Mouse (Mus musculus) midbrain, embryonic 14.5 days (tissue): ENCODE data around the gene Fhit. TPM values are rescaled to one million over a fixed set of nuclear protein-coding genes. Genes with fewer than 3 reads are reported as not detected.

Experiments used
- ATAC-seq: fragments of 200-750 bp; cut with Nextera tagmentation; 2 replicates; pipeline ENCODE4 v1.8.0; 2017; ENCODE audit warnings: moderate number of reproducible peaks, moderate library complexity; ENCODE audit not compliant: low FRiP score, low TSS enrichment
- DNase-seq: peaks from one replicate; pipeline ENCODE4 v3.0.0-alpha.2; 2015
- H3K27ac ChIP-seq: fragments of 300-500 bp; sonication (generic); replicated peaks from 2 replicates; pipeline ENCODE4 v1.5.1; 2014; ENCODE audit warnings: mild to moderate bottlenecking, low read depth, low read length, moderate library complexity
- H3K27me3 ChIP-seq: fragments of 300-500 bp; sonication (generic); 2 replicates; pipeline ENCODE4 v1.6.1; 2014; ENCODE audit warnings: low read length, control low read depth, mixed read lengths; ENCODE audit not compliant: control insufficient read depth, insufficient read depth
- H3K36me3 ChIP-seq: fragments of 300-500 bp; sonication (generic); 2 replicates; pipeline ENCODE4 v1.6.1; 2014; ENCODE audit warnings: low read length, control low read depth; ENCODE audit not compliant: control insufficient read depth, insufficient read depth
- H3K4me1 ChIP-seq: fragments of 300-500 bp; sonication (generic); 2 replicates; pipeline ENCODE4 v1.6.1; 2014; ENCODE audit warnings: mild to moderate bottlenecking, antibody characterized with exemption, low read length, control low read depth; ENCODE audit not compliant: control insufficient read depth, insufficient read depth
- H3K4me2 ChIP-seq: fragments of 300-500 bp; sonication (generic); 2 replicates; pipeline ENCODE4 v1.6.1; 2014; ENCODE audit warnings: mild to moderate bottlenecking, low read length, moderate library complexity
- H3K4me3 ChIP-seq: fragments of 300-500 bp; sonication (generic); replicated peaks from 2 replicates; pipeline ENCODE4 v1.5.1; 2014; ENCODE audit warnings: low read depth, low read length
- H3K9ac ChIP-seq: fragments of 300-500 bp; sonication (generic); replicated peaks from 2 replicates; pipeline ENCODE4 v1.6.1; 2014; ENCODE audit warnings: mild to moderate bottlenecking, low read length, moderate library complexity
- H3K9me3 ChIP-seq: fragments of 300-500 bp; sonication (generic); 2 replicates; pipeline ENCODE4 v1.6.1; 2016; ENCODE audit warnings: low read length, control low read depth, mixed read lengths; ENCODE audit not compliant: control insufficient read depth
- WGBS: fragments of 180-500 bp; shearing (Covaris S2); extraction: QIAGEN DNeasy Blood & Tissue Kit; methylation state at CpG from one replicate; pipeline ENCODE4 v1.1.7; 2014; 5-methylcytosine and 5-hydroxymethylcytosine counted together
- polyA plus RNA-seq: library from polyadenylated mRNA; unstranded; fragments of >200 nt; fragmentation: Nextera tagmentation; extraction: Ambion mirVana; gene quantifications from 2 replicates; pipeline ENCODE4 v1.2.1, GENCODE M21; 2014

The Fhit gene
- polyA plus RNA-seq, 1 experiment from 2014 or later: 10.6 TPM

DNA sequence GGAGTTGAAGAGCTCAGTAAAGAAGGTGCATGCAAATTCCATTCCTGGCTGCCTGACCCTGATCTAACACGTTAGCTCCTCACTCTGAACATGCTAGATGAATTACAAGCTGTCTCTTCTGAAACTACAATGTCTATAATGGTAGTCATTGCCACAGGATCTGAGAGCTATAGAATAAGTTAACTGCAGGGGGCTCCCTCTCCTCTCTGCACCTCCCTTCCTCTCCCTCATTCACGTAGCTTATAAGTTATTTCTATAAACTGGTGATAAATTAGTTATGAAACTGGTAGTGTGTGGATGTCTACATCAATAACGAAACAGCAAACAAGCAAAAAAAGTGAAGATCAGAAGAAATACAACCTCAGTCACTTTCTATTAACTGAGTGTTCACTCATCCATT is 860.9 kb downstream of the Fhit start:
- DNase-seq (no peak), ATAC-seq (no peak)
- H3K9ac ChIP-seq: no peak overlapping the region
- no peaks in the 10 kb centered on the region for H3K36me3 ChIP-seq
- no peak overlapping the region for H3K27ac ChIP-seq
- no peaks in the 10 kb centered on the region for H3K9me3 ChIP-seq
- 64% methylated on average over 3 of the region's 3 CpGs for WGBS
- H3K4me3 ChIP-seq: no peak overlapping the region
- H3K27me3 ChIP-seq: no peaks in the 10 kb centered on the region
- no peak overlapping the region for H3K4me2 ChIP-seq
- H3K4me1 ChIP-seq: peaks cover 4% of the 10 kb centered on the region; the same call in 1 of the 2 replicates

DNA sequence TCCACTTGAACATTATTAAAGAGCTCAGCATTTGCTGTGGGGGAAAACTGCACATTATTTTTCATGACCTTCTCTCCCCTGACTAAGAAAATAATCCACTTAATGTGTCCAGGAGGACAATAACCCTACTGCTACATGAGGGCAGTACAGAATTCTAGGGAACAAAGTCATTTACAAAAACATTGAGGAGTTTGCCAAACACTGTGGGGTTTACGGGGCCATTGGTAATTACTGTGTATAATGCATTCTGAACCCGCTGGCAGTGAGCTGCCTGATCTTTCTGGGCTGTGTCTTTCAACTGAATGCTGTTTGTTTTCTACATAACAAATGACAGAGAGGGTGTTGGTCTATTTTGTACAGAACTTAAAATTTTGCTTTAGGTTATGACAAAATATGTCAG is 862.8 kb downstream of the Fhit start:
- Histone ChIP-seq H3K9me3 (no peaks in the 10 kb centered on the region), H3K4me1 (peaks cover 4% of the 10 kb centered on the region; the same call in 1 of the 2 replicates), H3K36me3 (no peaks in the 10 kb centered on the region), H3K27me3 (no peaks in the 10 kb centered on the region), H3K9ac (no peak overlapping the region), H3K4me3 (no peak overlapping the region), H3K27ac (no peak overlapping the region), H3K4me2 (no peak overlapping the region)
- peak; percentile 40 for DNase-seq
- WGBS: 38% methylated on average over 2 of the region's 2 CpGs
- ATAC-seq: no peak

DNA sequence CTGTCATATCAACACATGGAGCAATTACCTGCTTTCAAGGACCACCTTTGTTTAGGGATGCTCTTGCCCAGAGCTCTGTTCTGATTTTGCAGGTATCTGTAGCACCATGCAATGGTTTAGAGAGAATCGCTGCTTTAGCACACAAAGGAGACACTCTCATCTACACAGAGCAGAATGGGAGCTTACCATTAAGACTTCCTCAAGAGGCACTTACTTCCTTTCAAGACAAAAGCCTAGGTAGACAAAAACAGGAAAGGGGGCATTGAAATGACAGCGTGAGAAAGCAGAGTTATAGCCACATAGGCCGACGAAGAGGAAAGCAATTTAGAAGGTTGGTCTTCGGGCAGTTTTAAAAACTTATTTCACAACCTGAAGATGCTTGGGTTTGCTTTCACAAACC is 872.8 kb downstream of the Fhit start:
- DNase-seq: no peak
- Histone ChIP-seq H3K4me2 (no peak overlapping the region), H3K9me3 (no peaks in the 10 kb centered on the region), H3K4me3 (no peak overlapping the region), H3K36me3 (no peaks in the 10 kb centered on the region), H3K27me3 (no peaks in the 10 kb centered on the region), H3K9ac (no peak overlapping the region), H3K4me1 (no peaks in the 10 kb centered on the region), H3K27ac (no peak overlapping the region)
- no peak for ATAC-seq
- 85% methylated on average over 5 of the region's 5 CpGs for WGBS

GRCm38 (mm10) chr14:10286027-10286426 is 875.8 kb downstream of the Fhit start:
- H3K27ac ChIP-seq: no peak overlapping the region
- H3K4me3 ChIP-seq: no peak overlapping the region
- no peak for DNase-seq
- no peaks in the 10 kb centered on the region for H3K27me3 ChIP-seq
- WGBS: 81% methylated on average over 6 of the region's 6 CpGs
- ATAC-seq: no peak
- H3K4me1 ChIP-seq: no peaks in the 10 kb centered on the region
- no peaks in the 10 kb centered on the region for H3K9me3 ChIP-seq
- H3K9ac ChIP-seq: no peak overlapping the region
- no peaks in the 10 kb centered on the region for H3K36me3 ChIP-seq
- no peak overlapping the region for H3K4me2 ChIP-seq

GRCm38 (mm10) chr14:10228708-10229107 is 933.1 kb downstream of the Fhit start:
- Histone ChIP-seq H3K4me3 (no peak overlapping the region), H3K36me3 (no peaks in the 10 kb centered on the region), H3K4me2 (no peak overlapping the region), H3K9me3 (no peaks in the 10 kb centered on the region), H3K27ac (no peak overlapping the region), H3K4me1 (no peaks in the 10 kb centered on the region), H3K27me3 (no peaks in the 10 kb centered on the region), H3K9ac (no peak overlapping the region)
- ATAC-seq (no peak), DNase-seq (no peak)
- 80% methylated on average over 5 of the region's 5 CpGs for WGBS

DNA sequence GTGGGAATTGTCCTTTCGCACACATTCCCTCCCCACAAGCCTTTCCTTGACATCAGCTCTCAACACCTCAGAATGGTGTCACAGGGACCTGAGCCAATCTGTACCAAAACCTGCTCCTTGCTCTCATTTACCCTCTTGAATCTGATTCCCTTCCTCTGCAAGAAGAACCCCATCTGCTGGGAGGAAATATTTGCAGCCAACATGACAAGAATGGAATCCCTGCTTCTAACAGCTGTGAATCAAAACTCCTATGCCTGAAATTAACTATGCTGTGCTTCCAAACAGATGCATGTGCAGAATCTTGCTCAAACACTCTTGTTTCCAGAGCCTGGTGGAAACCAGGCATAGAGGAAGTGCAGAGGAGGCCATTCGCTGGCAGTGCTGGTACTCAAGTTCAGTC is 940.0 kb downstream of the Fhit start:
- H3K36me3 ChIP-seq: no peaks in the 10 kb centered on the region
- no peaks in the 10 kb centered on the region for H3K27me3 ChIP-seq
- no peak overlapping the region for H3K4me2 ChIP-seq
- no peak overlapping the region for H3K27ac ChIP-seq
- DNase-seq (no peak), ATAC-seq (no peak)
- no peaks in the 10 kb centered on the region for H3K4me1 ChIP-seq
- H3K4me3 ChIP-seq: no peak overlapping the region
- 88% methylated on average over 2 of the region's 2 CpGs for WGBS
- H3K9me3 ChIP-seq: no peaks in the 10 kb centered on the region
- no peak overlapping the region for H3K9ac ChIP-seq

DNA sequence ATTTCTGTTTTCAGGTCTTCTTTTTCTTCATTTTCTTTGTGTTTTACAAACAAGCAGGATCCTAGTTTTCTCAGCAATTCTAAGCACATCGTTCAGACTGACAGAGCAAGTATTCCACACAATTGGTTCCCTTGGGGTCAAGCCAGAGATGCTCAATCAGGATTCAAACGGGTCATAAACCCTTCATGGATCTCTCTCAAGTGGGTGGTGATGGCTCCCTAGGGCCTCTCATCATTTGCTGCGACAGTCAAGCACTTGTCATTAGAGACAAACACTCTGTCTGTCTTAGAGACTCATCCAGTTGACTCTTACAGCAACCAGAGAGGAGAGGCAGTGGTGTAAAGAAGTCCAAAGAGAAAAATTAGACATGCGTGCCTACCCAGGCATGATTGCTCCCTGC is 948.6 kb downstream of the Fhit start:
- ATAC-seq (no peak), DNase-seq (peak; percentile 8)
- Histone ChIP-seq H3K9me3 (no peaks in the 10 kb centered on the region), H3K27ac (no peak overlapping the region), H3K4me1 (no peaks in the 10 kb centered on the region), H3K27me3 (no peaks in the 10 kb centered on the region), H3K4me3 (no peak overlapping the region), H3K9ac (no peak overlapping the region), H3K4me2 (no peak overlapping the region), H3K36me3 (no peaks in the 10 kb centered on the region)
- 58% methylated on average over 4 of the region's 4 CpGs for WGBS

DNA sequence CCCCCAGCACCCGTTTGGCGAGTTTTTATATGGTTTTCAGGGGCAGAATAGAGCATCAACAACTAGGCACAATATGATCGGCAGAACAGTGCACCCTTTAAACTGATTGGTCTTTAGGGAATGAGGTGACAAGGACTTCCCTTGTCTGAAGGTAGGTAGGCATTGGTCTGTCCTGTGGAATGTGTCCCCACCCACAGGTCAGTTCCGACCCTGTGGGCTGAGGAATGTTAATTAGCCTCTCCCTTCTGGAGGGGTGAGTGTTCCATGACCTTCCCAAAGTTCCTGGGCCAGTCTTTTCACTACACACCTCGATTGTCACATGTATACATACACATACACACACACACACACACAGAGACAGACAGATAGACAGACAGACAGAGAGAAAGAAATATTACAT is 950.7 kb downstream of the Fhit start:
- Histone ChIP-seq H3K4me2 (no peak overlapping the region), H3K9me3 (no peaks in the 10 kb centered on the region), H3K4me1 (no peaks in the 10 kb centered on the region), H3K4me3 (no peak overlapping the region), H3K36me3 (no peaks in the 10 kb centered on the region), H3K27me3 (no peaks in the 10 kb centered on the region), H3K9ac (no peak overlapping the region), H3K27ac (no peak overlapping the region)
- ATAC-seq: no peak
- WGBS: 88% methylated on average over 5 of the region's 5 CpGs
- DNase-seq: no peak

GRCm38 (mm10) chr14:10209007-10209406 is 952.8 kb downstream of the Fhit start:
- H3K9me3 ChIP-seq: no peaks in the 10 kb centered on the region
- ATAC-seq (no peak), DNase-seq (no peak)
- H3K4me1 ChIP-seq: no peaks in the 10 kb centered on the region
- no peak overlapping the region for H3K4me2 ChIP-seq
- no peak overlapping the region for H3K27ac ChIP-seq
- no peak overlapping the region for H3K4me3 ChIP-seq
- H3K36me3 ChIP-seq: no peaks in the 10 kb centered on the region
- WGBS: 95% methylated on average over 3 of the region's 3 CpGs
- no peak overlapping the region for H3K9ac ChIP-seq
- H3K27me3 ChIP-seq: no peaks in the 10 kb centered on the region
